Mouse (Mus musculus): ENCODE measurements around the gene Gpat3. TPM values are rescaled to one million over a fixed set of nuclear protein-coding genes. Genes with fewer than 3 reads are reported as not detected.
A peak's percentile ranks its signal among the peaks of the same experiment; 100 is the strongest.

Gpat3 gene
- 14.3 and 15.5 TPM in 2 replicates for polyA plus RNA-seq (2015; fragmentation: Nextera tagmentation; extraction: Ambion mirVana)

DNA sequence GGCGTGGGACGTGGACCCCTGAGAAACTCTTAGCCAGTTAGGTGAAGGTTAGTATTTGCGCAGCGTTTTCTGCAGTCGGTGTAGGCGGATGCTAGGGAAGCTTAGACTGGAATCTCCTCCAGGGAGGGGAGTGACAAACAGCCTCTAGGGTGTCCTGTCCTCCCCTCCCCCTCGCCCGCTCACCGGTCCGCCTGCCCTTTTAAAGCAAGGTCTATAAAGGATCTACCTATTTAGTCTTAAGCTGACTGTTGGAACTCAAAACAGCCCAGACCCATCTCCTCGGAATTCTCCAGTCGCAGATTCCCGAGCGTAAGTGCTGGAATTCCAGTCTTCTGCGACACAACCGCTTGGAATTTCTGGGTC lies at the start of gene Gpat3:
TSS of gene Gpat3 (plus strand) at position 229 of the 363 bp plus-strand sequence.
- Histone ChIP-seq H3K27ac (peak within 1 kb of the TSS; percentile 95), H3K27me3 (no peaks in the 10 kb centered on the region), H3K36me3 (peaks cover 4% of the 10 kb centered on the region; the same call in 1 of the 2 replicates), H3K9ac (peak within 1 kb of the TSS; percentile 85), H3K9me3 (replicated peaks) (no peaks in the 10 kb centered on the region; the same call in 1 of the 2 replicates), H3K4me3 (peak within 1 kb of the TSS; percentile 82), H3K4me2 (peak within 1 kb of the TSS; percentile 92), H3K4me1 (replicated peaks) (peaks cover 9% of the 10 kb centered on the region)
- peak; percentile 64 for ATAC-seq (replicated peaks; ENCODE audit: insufficient number of reproducible peaks, insufficient read depth, low FRiP score, low read depth)
- WGBS = under 1% methylated on average over 16 of the region's 16 CpGs

- Histone ChIP-seq H3K9me3 (replicated peaks) (no peaks in the 10 kb centered on the region), H3K4me1 (replicated peaks) (peaks cover 13% of the 10 kb centered on the region), H3K27ac (peak within 1 kb of the TSS; percentile 27; the same call in 1 of the 2 replicates), H3K4me2 (peak within 1 kb of the TSS; percentile 97), H3K27me3 (no peaks in the 10 kb centered on the region), H3K36me3 (peaks cover 17% of the 10 kb centered on the region; the same call in 1 of the 2 replicates), H3K4me3 (peak within 1 kb of the TSS; percentile 94), H3K9ac (peak within 1 kb of the TSS; percentile 79)
- peak; percentile 94 for ATAC-seq (replicated peaks; ENCODE audit: insufficient number of reproducible peaks, insufficient read depth, low FRiP score, low read depth)
- under 1% methylated on average over 67 of the region's 67 CpGs for WGBS
These were observed 47.2 kb upstream of the Gpat3 start, which contains the start of the genes Helq and Mrps18c for GRCm38 (mm10) chr5:100798165-100798860. Gene Helq (minus strand): TSS chr5:100798598. Gene Mrps18c (plus strand): TSS chr5:100798627.

GRCm38 (mm10) chr5:100818341-100818740 lies 27.2 kb upstream of the Gpat3 start:
- H3K4me3 ChIP-seq = no peak overlapping the region
- no peak overlapping the region for H3K27ac ChIP-seq
- no peak overlapping the region for H3K9ac ChIP-seq
- no peaks in the 10 kb centered on the region for H3K9me3 ChIP-seq (replicated peaks)
- peaks cover 18% of the 10 kb centered on the region for H3K36me3 ChIP-seq
- 71% methylated on average over 4 of the region's 4 CpGs for WGBS
- no peaks in the 10 kb centered on the region for H3K27me3 ChIP-seq
- H3K4me1 ChIP-seq (replicated peaks) = peaks cover 4% of the 10 kb centered on the region; the same call in 1 of the 2 replicates
- no peak for ATAC-seq (replicated peaks; ENCODE audit: insufficient number of reproducible peaks, insufficient read depth, low FRiP score, low read depth)
- no peak overlapping the region for H3K4me2 ChIP-seq

DNA sequence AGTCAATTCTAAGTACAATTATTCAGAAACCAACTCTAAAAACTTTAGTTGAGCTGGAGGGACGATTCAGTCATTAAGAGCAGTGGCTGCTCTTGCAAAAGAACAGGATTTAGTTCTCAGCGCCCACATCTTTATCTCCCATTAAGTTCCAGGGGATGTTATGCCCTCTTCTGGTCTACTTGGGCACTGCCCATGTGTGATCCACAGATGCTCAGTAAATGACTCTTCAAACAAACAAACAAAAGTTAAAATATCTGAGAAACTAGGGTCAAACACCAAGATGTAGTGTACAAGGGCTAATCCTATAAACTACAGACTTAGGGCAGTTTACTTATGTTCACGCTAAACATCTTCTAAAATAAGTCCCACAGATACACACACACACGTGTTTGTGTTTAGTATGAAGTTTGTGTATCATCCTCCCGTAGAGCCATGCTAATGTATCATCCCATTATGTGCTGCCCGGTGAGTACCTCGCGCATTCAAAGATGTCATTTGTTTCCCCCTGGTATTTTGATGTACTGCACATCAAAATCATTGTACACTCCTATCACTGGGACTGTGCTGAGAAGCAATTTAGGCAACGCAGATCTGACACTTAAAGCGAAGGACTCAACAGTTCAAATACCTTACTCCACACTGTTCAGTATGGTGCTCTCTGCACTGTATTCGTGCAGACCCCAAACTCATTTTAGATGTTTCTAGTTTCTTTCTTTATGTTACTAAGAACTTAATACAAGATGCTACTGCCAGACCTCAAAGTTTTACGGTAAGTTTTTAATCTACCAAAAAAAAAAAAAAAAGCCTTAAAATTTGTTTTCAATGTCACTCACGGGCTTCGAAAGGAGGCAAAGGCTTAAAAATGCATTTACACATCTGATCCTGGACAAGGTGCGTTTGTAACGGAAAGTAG lies 25.7 kb upstream of the Gpat3 start:
- peak overlapping the region; percentile 91 for H3K27ac ChIP-seq
- H3K9me3 ChIP-seq (replicated peaks) = no peaks in the 10 kb centered on the region
- peaks cover 4% of the 10 kb centered on the region; the same call in 1 of the 2 replicates for H3K4me1 ChIP-seq (replicated peaks)
- peak overlapping the region; percentile 96 for H3K9ac ChIP-seq
- peak overlapping the region; percentile 78 for H3K4me2 ChIP-seq
- H3K27me3 ChIP-seq = no peaks in the 10 kb centered on the region
- peak overlapping the region; percentile 94 for H3K4me3 ChIP-seq
- no peak for ATAC-seq (replicated peaks; ENCODE audit: insufficient number of reproducible peaks, insufficient read depth, low FRiP score, low read depth)
- H3K36me3 ChIP-seq = peaks cover 7% of the 10 kb centered on the region
- 25% methylated on average over 16 of the region's 16 CpGs for WGBS

DNA sequence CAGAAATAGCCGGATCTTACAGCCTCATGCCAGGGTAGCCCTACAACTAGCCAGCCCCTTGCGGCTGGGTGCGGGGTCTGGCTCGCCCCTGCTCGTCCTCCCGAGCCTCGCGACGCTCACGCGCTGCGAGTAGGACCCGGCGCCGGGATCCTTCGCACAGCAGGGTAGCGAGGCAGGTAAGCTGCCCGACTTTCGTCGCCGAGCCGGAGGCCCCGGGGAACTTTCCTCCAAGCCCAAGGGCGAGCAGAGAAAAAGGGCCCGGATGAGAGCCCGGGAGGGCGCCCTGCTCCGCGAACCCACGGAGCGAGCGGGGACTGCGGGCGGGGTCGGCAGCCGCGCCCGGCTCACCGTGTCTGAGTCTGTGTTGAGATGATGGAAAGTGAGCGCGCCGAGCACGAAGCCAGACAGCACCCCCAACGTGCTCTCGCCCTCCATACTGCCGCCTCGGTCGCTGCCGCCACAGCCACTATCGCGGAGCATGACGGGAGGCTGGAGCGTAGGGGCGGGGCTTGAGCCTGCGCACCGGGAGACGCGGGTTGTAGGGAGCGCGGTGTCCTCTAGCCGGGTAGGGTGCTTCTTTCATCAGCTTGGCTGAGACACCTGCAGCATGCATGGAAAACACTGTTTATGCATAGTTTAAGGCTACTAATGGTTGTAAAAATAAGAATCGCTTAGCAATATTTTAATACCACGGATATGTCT lies 24.9 kb upstream of the Gpat3 start, which contains the start of gene Abraxas1:
TSS of gene Abraxas1 (minus strand) at position 483 of the 702 bp plus-strand sequence.
- peak; percentile 94 for ATAC-seq (replicated peaks; ENCODE audit: insufficient number of reproducible peaks, insufficient read depth, low FRiP score, low read depth)
- under 1% methylated on average over 61 of the region's 63 CpGs for WGBS
- peaks cover 4% of the 10 kb centered on the region; the same call in 1 of the 2 replicates for H3K4me1 ChIP-seq (replicated peaks)
- H3K9ac ChIP-seq = peak within 1 kb of the TSS; percentile 96
- peak within 1 kb of the TSS; percentile 94 for H3K4me3 ChIP-seq
- no peaks in the 10 kb centered on the region for H3K9me3 ChIP-seq (replicated peaks)
- H3K27me3 ChIP-seq = no peaks in the 10 kb centered on the region
- peak within 1 kb of the TSS; percentile 78 for H3K4me2 ChIP-seq
- peak within 1 kb of the TSS; percentile 91 for H3K27ac ChIP-seq
- H3K36me3 ChIP-seq = peaks cover 4% of the 10 kb centered on the region

DNA sequence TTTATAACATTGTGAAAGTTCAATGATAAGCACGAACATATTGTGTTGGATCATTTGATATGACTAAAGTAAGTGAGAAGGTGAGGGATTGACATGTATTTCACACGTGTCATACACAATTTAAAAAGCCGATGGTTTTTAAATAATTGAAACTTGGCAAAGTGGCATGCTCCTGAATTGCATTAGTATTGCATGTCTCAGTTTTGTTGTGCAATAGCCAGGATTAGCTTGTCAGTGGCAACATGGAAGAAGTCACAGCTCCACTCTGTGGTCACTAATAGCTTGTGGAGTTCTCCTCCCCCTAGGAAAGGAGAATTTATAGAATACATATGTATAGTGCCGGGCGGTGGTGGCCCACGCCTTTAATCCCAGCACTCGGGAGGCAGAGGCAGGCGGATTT lies 24.1 kb upstream of the Gpat3 start:
- Histone ChIP-seq H3K9me3 (replicated peaks) (no peaks in the 10 kb centered on the region), H3K4me3 (peak overlapping the region; percentile 94), H3K4me1 (replicated peaks) (peaks cover 4% of the 10 kb centered on the region; the same call in 1 of the 2 replicates), H3K27me3 (no peaks in the 10 kb centered on the region), H3K27ac (no peak overlapping the region; the same call in 1 of the 2 replicates), H3K9ac (no peak overlapping the region), H3K4me2 (peak overlapping the region; percentile 78), H3K36me3 (no peaks in the 10 kb centered on the region; the same call in 1 of the 2 replicates)
- no peak for ATAC-seq (replicated peaks; ENCODE audit: insufficient number of reproducible peaks, insufficient read depth, low FRiP score, low read depth)
- 76% methylated on average over 8 of the region's 8 CpGs for WGBS

DNA sequence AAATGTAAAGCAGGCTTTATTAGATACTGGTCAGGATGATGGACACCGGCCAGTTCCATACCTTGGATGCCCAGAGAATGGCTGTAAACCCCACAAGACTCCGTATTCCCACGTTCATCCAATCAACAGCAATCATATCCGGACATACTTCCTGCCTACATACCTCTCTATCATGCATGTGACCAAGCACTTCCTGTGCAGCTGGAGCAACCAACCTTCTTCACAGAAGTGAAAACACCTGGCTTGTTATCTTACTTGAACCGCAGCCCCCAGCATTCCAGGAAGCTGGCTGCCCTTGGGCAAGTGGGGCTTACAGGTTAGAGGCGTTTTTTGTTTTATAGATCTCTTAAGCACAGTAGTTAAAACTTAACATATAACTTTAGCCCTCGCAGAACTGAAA lies 22.7 kb upstream of the Gpat3 start:
- Histone ChIP-seq H3K4me3 (no peak overlapping the region), H3K9me3 (replicated peaks) (no peaks in the 10 kb centered on the region), H3K27ac (no peak overlapping the region), H3K36me3 (no peaks in the 10 kb centered on the region), H3K9ac (no peak overlapping the region), H3K4me1 (replicated peaks) (peaks cover 4% of the 10 kb centered on the region; the same call in 1 of the 2 replicates), H3K4me2 (no peak overlapping the region), H3K27me3 (no peaks in the 10 kb centered on the region)
- no peak for ATAC-seq (replicated peaks; ENCODE audit: insufficient number of reproducible peaks, insufficient read depth, low FRiP score, low read depth)
- 76% methylated on average over 7 of the region's 7 CpGs for WGBS

GRCm38 (mm10) chr5:100825975-100826374 lies 19.5 kb upstream of the Gpat3 start:
- Histone ChIP-seq H3K9me3 (replicated peaks) (no peaks in the 10 kb centered on the region), H3K4me3 (no peak overlapping the region), H3K4me1 (replicated peaks) (no peaks in the 10 kb centered on the region), H3K36me3 (no peaks in the 10 kb centered on the region), H3K27ac (no peak overlapping the region), H3K9ac (no peak overlapping the region), H3K27me3 (no peaks in the 10 kb centered on the region), H3K4me2 (no peak overlapping the region)
- 20% methylated on average over 2 of the region's 2 CpGs for WGBS
- no peak for ATAC-seq (replicated peaks; ENCODE audit: insufficient number of reproducible peaks, insufficient read depth, low FRiP score, low read depth)

- no peak for ATAC-seq (replicated peaks; ENCODE audit: insufficient number of reproducible peaks, insufficient read depth, low FRiP score, low read depth)
- WGBS = 67% methylated on average over 7 of the region's 7 CpGs
- H3K4me3 ChIP-seq = no peak overlapping the region
These were observed 19.0 kb upstream of the Gpat3 start for GRCm38 (mm10) chr5:100826531-100826930.

DNA sequence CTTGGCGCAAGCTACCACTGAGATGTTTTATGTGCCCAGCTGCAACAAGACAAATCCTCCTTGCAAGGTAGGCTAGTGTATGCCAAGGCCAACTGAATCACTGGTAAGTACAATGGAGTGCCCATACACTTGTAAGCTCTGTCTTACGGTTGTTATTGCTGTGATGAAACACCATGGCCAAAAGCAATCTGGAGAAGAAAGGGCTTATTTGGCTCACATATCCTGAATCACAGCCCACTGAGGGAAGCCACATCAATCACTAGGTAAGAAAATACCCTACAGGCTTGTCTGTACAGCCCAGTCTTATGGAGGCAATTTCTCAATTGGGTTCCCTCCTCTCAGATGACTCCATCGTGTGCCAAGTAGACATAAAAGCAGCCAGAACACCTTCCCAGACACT lies 16.8 kb upstream of the Gpat3 start:
- 76% methylated on average over 3 of the region's 3 CpGs for WGBS
- no peak overlapping the region for H3K4me3 ChIP-seq
- no peaks in the 10 kb centered on the region for H3K27me3 ChIP-seq
- ATAC-seq (replicated peaks; ENCODE audit: insufficient number of reproducible peaks, insufficient read depth, low FRiP score, low read depth) = no peak
- no peak overlapping the region for H3K9ac ChIP-seq
- H3K27ac ChIP-seq = no peak overlapping the region
- no peaks in the 10 kb centered on the region for H3K9me3 ChIP-seq (replicated peaks)
- H3K4me1 ChIP-seq (replicated peaks) = no peaks in the 10 kb centered on the region
- no peaks in the 10 kb centered on the region for H3K36me3 ChIP-seq
- no peak overlapping the region for H3K4me2 ChIP-seq

More at GRCm38 (mm10) chr5:100826531-100826930, 19.0 kb upstream of the Gpat3 start:
- H3K4me2 ChIP-seq = no peak overlapping the region
- H3K9me3 ChIP-seq (replicated peaks) = no peaks in the 10 kb centered on the region
- no peak overlapping the region for H3K9ac ChIP-seq
- H3K27me3 ChIP-seq = no peaks in the 10 kb centered on the region
- H3K36me3 ChIP-seq = no peaks in the 10 kb centered on the region
- no peak overlapping the region for H3K27ac ChIP-seq
- no peaks in the 10 kb centered on the region for H3K4me1 ChIP-seq (replicated peaks)
